Comparison of ENCODE assay signal across 8 mouse cellular contexts in the genomic region with DNA sequence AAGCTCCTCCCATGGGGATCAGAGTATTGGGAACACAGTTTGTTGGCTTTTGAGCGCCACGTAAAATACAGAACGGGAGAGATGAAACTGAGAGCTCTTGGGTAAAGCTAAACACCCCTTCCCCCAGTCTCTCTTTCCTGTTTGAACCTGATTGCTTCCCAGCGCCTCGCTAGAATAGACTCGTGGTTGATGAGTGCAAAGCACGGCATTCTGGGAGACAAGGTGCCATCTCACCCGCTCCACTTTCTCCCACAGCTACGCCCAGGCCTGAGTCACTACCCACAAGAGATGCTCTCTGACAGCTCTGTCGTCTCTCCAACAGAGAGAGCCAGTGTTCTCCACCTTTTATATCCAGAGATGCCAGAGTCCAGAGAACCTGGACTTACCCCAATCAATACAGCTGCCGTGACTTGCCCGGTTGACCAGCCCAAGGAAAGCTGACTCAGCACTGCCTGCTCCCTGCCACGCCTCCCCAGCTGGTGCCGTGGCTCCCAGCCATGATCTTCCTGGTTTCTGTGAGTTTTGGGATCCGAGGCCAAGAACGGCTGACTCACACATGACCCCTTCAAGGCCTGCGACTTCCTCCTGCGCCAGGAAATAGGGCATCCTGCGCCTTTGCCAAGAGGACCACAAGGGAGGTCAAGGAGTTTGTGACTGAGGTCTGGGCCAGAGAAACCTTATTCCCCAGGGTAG. TPM values are rescaled to one million over a fixed set of nuclear protein-coding genes. Genes with fewer than 3 reads are reported as not detected.
DNase-seq lines count a peak whose midpoint lies in the region; ATAC-seq and TF ChIP-seq lines count a peak whose summit lies in the region.

No protein-coding gene starts in this region.

- TF ChIP-seq POLR2A in liver, adult 2 months (IDR thresholded peaks at IDR 0.05; ENCODE audit: extremely low read depth, insufficient read depth, low read length), result no peak
- no peak for TF ChIP-seq POLR2A in small intestine, adult 2 months (IDR thresholded peaks at IDR 0.05; ENCODE audit: low read depth, low read length)

- peak; percentile 91 for DNase-seq in liver, adult 2 months (ENCODE audit: extremely low read depth, low read depth, low spot score)
- peak; percentile 16 for DNase-seq in cerebellum, adult 9-10 months
- DNase-seq in kidney, postnatal 36 days, result peak; percentile 88 to 90
- no peak for DNase-seq in thymus, postnatal 25 days
- no peak for DNase-seq in thymus, postnatal 36 days

- no peak overlapping the region for H3K9ac ChIP-seq in liver, adult 2 months (ENCODE audit: low read depth, low read length)
- H3K9ac ChIP-seq in liver, embryonic 12.5 days, result no peak overlapping the region
- no peak overlapping the region for H3K9ac ChIP-seq in heart, embryonic 12.5 days

- ATAC-seq in liver, embryonic 12.5 days, result no peak
- ATAC-seq in heart, embryonic 12.5 days (ENCODE audit: insufficient number of reproducible peaks, low FRiP score), result peak; percentile 10; the same call in 1 of the 2 replicates

- H3K4me1 ChIP-seq in liver, adult 2 months (ENCODE audit: control insufficient read depth, insufficient read depth, low read length), result peaks cover 4% of the 10 kb centered on the region; the same call in 1 of the 2 replicates
- peaks cover 10% of the 10 kb centered on the region; the same call in 1 of the 2 replicates for H3K4me1 ChIP-seq in liver, embryonic 12.5 days
- peaks cover 13% of the 10 kb centered on the region for H3K4me1 ChIP-seq in heart, embryonic 12.5 days (replicated peaks)
- H3K4me1 ChIP-seq in small intestine, adult 2 months (ENCODE audit: control insufficient read depth, insufficient read depth, insufficient read length, low read length), result peaks cover 9% of the 10 kb centered on the region

- no peaks in the 10 kb centered on the region for H3K9me3 ChIP-seq in liver, embryonic 12.5 days (replicated peaks)
- H3K9me3 ChIP-seq in heart, embryonic 12.5 days (replicated peaks), result peaks cover 6% of the 10 kb centered on the region; the same call in 1 of the 2 replicates

- no peaks in the 10 kb centered on the region for H3K27me3 ChIP-seq in liver, adult 2 months (ENCODE audit: control insufficient read depth, insufficient read depth, low read length)
- peaks cover 9% of the 10 kb centered on the region for H3K27me3 ChIP-seq in liver, embryonic 12.5 days (replicated peaks)
- H3K27me3 ChIP-seq in heart, embryonic 12.5 days (replicated peaks), result no peaks in the 10 kb centered on the region
- no peaks in the 10 kb centered on the region for H3K27me3 ChIP-seq in small intestine, adult 2 months (ENCODE audit: control insufficient read depth, insufficient read depth, low read length)

- H3K36me3 ChIP-seq in liver, adult 2 months (ENCODE audit: control insufficient read depth, insufficient read depth, low read length), result no peaks in the 10 kb centered on the region
- no peaks in the 10 kb centered on the region for H3K36me3 ChIP-seq in liver, embryonic 12.5 days
- H3K36me3 ChIP-seq in heart, embryonic 12.5 days, result no peaks in the 10 kb centered on the region
- no peaks in the 10 kb centered on the region for H3K36me3 ChIP-seq in small intestine, adult 2 months (ENCODE audit: control insufficient read depth, insufficient read depth, low read length)

- H3K79me2 ChIP-seq in liver, adult 2 months (ENCODE audit: control insufficient read depth, insufficient read depth, low read length), result no peaks in the 10 kb centered on the region

- H3K4me2 ChIP-seq in liver, embryonic 12.5 days, result no peak overlapping the region
- H3K4me2 ChIP-seq in heart, embryonic 12.5 days, result no peak overlapping the region

- TF ChIP-seq CTCF in liver, adult 2 months (IDR thresholded peaks at IDR 0.05; ENCODE audit: low read depth, low read length), result no peak
- TF ChIP-seq CTCF in small intestine, adult 2 months (IDR thresholded peaks at IDR 0.05; ENCODE audit: extremely low read depth, insufficient read length, insufficient replicate concordance, low read depth, low read length), result no peak

- H3K4me3 ChIP-seq in liver, adult 2 months (ENCODE audit: insufficient read depth, low read depth, low read length), result no peak overlapping the region
- H3K4me3 ChIP-seq in liver, embryonic 12.5 days, result no peak overlapping the region
- H3K4me3 ChIP-seq in heart, embryonic 12.5 days, result no peak overlapping the region
- no peak overlapping the region for H3K4me3 ChIP-seq in small intestine, adult 2 months (ENCODE audit: low read depth, low read length)

- peak overlapping the region; percentile 62 for H3K27ac ChIP-seq in liver, adult 2 months (replicated peaks; ENCODE audit: insufficient read depth, low read depth, low read length)
- H3K27ac ChIP-seq in liver, embryonic 12.5 days, result no peak overlapping the region
- H3K27ac ChIP-seq in heart, embryonic 12.5 days (ENCODE audit: poor library complexity, severe bottlenecking), result peak overlapping the region; percentile 41
- H3K27ac ChIP-seq in small intestine, adult 2 months (ENCODE audit: insufficient read depth, low read depth, low read length), result 0 out of 2 replicates have a peak overlapping the region, but pooled peaks have one; percentile 2

- WGBS in liver, adult 2 months, result 10% methylated on average over 19 of the region's 19 CpGs
- 35% methylated on average over 19 of the region's 19 CpGs for WGBS in liver, embryonic 12.5 days (ENCODE audit: insufficient replicate concordance)
- 64% methylated on average over 19 of the region's 19 CpGs for WGBS in heart, embryonic 12.5 days
- 20% methylated on average over 19 of the region's 19 CpGs for WGBS in small intestine, adult 2 months

RNA-seq across cellular contexts. Expression of gene Mdfi, which starts 7.6 kb away (rescaled TPM):
- total RNA-seq in liver, adult 2 months (2014; rRNA removed), result 0.65 and 0.67 TPM in 2 replicates
- polyA plus RNA-seq in liver, adult 2 months (2012; rRNA removed), result 1.8 and 2.9 TPM in 2 replicates
- 2.8 and 3.5 TPM in 2 replicates for polyA plus RNA-seq in liver, embryonic 12.5 days (2016; fragmentation: Nextera tagmentation; extraction: Ambion mirVana)
- 11.1 and 11.2 TPM in 2 replicates for polyA plus RNA-seq in heart, embryonic 12.5 days (2016; fragmentation: Nextera tagmentation; extraction: Ambion mirVana)
- 7.3 and 12.3 TPM in 2 replicates for polyA plus RNA-seq in small intestine, adult 2 months (2012; rRNA removed)

Comparison
In these comparisons a context has a peak if more than half of its experiments do, and no peak if none do; other contexts are left out.
1. DNase-seq: peak in liver, adult 2 months (single experiment), cerebellum, adult 9-10 months (single experiment) and kidney, postnatal 36 days (2 of 2); none in thymus, postnatal 25 days (single experiment) and thymus, postnatal 36 days (0 of 2).